Mouse (Mus musculus) spleen, embryonic (tissue): ENCODE measurements around the gene Os9.
"Not testable (repeated sequence)": the region's sequence is repeated elsewhere in the genome, so short reads cannot be mapped to it uniquely, and the experiment has no call there.

Experiments
- CTCF ChIA-PET: fragments of 350-600 bp; sonication (Branson Sonifier 250); formaldehyde crosslinking; loops from one replicate; lab custom pipeline; 2022; lab: Charles Lee

The Os9 gene

GRCm38 (mm10) chr10:127083915-127084306 lies 37.0 kb downstream of the Os9 start:
- CTCF ChIA-PET: no interaction called here

DNA sequence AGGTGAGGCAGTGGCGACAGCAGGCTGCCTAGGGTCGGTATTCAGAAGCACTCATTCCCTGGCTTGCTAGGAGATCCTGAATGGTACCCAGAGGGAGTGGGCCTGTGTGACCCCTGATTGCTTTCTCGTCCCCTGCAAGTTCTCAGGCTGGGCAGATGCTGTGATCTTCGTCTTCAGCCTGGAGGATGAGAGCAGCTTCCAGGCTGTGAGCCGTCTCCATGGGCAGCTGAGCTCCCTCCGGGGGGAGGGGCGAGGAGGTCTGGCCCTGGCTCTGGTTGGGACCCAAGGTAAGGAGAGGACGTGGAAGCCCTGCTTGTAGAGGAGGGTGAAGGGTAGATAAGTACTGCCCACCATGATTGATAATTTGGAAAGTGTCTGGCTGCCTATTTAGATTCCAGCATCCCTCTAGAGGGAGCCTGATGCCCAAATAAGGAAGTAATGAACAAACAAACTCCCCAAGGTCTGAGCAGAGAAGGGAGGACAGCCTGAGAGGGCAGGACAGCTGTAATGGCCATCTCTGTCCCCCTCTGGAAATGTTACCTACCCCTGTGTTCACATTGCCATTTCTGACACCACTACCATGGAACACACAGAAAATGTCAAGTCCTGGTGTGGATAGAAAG lies 37.5 kb downstream of the Os9 start:
- CTCF ChIA-PET: no interaction called here

DNA sequence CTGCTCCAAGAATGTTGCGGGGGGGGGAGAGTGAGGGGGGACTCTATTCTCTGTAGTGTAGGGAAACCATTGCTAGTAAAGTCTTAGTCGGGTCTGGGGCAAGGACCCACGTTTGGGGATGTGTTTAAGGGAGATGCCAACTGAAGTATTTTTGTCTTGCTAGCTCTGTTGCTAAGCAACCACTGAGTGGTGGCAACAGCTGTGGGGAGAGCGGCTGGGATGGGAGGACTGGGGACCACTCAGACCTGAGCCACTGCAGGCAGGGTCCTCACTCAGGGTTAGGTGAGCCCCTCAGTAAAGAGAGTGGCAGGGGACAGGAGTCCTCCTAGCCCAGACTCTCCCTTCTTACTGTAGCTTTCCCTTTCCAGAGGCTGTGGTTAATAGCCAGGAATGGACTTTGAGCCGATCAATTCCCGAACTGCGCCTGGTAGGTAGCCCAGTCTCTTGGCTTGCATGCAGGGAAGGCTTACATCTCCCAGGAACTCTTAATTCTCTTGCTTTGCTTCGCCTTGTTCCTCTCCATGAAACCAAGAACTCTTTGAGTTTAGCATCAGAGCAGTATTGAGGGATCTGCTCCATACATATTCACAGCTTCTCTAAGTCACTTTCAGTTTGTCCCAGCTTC lies 38.8 kb downstream of the Os9 start:
- CTCF ChIA-PET: no interaction called here

DNA sequence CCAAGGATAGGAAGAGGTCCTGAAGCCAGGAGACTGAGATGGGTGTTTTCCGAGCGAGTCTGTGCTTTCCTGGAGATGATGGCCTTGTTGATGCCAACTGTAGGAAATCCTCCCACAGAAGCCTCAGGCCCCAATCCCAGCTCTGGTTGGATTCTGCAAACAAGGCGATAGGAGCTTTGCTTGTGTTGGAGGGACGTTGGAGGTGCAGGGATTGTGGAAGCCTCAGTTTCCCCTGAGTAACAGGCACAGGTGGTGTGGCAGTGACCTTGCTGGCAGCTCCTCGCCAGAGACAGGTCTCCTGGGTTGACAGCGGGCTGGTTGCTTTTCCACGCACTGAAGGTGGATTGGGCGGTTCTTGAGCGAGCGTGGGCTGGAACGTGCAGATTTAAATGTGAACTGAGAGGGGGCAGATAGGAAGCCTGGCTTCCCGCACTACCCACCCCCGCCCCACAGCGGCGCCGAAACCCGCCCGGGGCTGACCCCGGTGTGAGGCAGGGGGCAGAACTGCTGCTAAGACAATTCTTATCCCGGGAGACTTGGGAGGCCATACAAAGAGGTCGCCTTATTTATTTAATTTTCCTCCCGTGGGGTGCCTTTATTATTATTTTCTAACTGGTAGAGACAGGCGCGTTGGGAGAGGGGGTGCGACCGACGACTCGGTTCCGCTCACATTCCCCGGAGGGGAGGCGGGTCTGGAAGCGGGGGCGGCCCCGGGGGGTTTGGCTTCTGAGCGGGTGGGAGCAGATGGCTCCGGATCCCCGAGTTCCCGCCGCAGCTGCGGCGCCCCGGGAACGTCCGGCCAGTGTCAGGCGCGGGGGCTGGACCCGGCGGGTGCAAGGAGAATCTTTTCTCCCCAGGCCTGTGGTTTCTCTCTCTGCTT lies 39.8 kb downstream of the Os9 start:
- CTCF ChIA-PET: no interaction called here

- CTCF ChIA-PET: no interaction called here
Observed at GRCm38 (mm10) chr10:127079665-127080391, 41.1 kb downstream of the Os9 start.

GRCm38 (mm10) chr10:127078677-127079575 lies 42.0 kb downstream of the Os9 start:
- CTCF ChIA-PET: interaction anchor here (1.2 kb wide), 1 partner anchor 131 kb away, joined by 12 read pairs; no protein-coding TSS in a partner anchor

GRCm38 (mm10) chr10:127078001-127078676 lies 42.8 kb downstream of the Os9 start:
- CTCF ChIA-PET: interaction anchor here (1.2 kb wide), 1 partner anchor 132 kb away, joined by 12 read pairs; no protein-coding TSS in a partner anchor

DNA sequence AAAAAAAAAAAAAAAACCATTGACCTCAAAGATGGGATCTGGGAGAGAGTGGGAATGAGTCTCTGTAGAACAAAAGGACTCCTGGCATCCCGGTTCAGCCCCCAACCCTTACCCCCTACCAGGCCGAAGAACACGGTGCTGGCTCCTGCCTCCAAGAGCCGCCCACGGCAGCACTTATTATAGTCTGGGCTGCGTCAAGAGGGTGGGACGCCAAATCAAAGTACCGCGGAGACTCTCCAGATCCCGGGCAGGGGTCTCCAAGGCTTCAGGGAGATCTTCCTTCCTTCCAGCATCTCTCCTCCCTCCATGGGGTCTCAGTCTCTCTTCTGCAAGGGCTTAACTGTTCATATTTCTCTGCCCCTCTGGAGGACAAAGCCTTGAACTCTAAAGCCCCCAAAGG lies 43.4 kb downstream of the Os9 start:
- CTCF ChIA-PET: no interaction called here

GRCm38 (mm10) chr10:127076082-127076481 lies 44.8 kb downstream of the Os9 start:
- CTCF ChIA-PET: interaction anchor here (0.6 to 1.0 kb wide), 2 partner anchors 37 to 47 kb away, joined by 3 to 7 read pairs; no protein-coding TSS in a partner anchor

DNA sequence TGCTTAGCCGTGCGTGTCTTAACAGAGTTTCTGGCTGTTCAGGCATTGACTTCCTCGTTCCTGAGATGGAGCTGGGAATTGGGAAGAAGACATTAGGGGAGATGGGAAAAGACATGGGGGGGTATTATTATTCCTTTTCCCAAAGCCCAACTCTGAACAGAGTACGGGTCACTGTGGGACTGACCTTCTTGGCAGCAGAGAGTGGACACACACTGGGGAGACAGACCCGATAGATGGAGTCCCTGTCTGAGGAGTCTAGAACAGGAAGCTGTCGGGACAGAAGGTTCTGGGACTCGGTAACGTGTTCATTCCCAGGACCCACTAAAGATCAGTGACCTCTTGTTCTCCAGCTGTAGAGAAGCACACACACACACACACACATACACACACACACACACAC lies 45.3 kb downstream of the Os9 start:
- CTCF ChIA-PET: interaction anchor here (0.5 to 0.9 kb wide), 3 partner anchors 47 to 155 kb away, joined by 3 to 7 read pairs (median 6); no protein-coding TSS in a partner anchor

DNA sequence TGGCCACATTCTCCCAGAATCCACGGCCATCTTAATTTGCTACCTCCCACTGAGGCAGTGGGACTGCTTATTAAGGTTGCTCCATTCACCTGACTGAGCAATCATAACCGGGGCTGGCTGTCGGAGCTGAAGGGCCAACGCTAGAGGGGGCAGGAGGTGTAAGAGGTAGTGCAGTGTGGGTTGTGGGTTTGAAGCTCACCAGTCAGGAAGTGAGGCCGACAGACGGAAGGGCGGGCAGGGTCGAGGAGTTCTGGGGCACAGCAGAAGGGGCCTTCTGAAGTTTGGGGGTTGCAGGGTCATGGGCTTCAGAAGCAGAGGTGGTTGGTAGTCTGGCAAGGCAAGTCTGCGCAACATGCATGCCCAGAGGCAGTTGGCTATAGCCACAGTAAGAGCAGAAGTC lies 45.9 kb downstream of the Os9 start, which contains the start of gene Agap2:
Agap2 (plus strand) TSS at position 205 of the 400 bp plus-strand sequence.
- CTCF ChIA-PET: interaction anchor here (0.9 kb wide), 1 partner anchor 155 kb away, joined by 3 read pairs; no protein-coding TSS in a partner anchor

GRCm38 (mm10) chr10:127073981-127074380 lies 47.0 kb downstream of the Os9 start:
- CTCF ChIA-PET: interaction anchor here (0.6 kb wide), 1 partner anchor 33 kb away, joined by 4 read pairs; no protein-coding TSS in a partner anchor

GRCm38 (mm10) chr10:127072969-127073368 lies 48.0 kb downstream of the Os9 start:
- CTCF ChIA-PET: not testable (repeated sequence)

GRCm38 (mm10) chr10:127072270-127072669 lies 48.7 kb downstream of the Os9 start:
- CTCF ChIA-PET: not testable (repeated sequence)

- CTCF ChIA-PET: interaction anchor here (0.6 kb wide), 1 partner anchor 25 kb away, joined by 3 read pairs; no protein-coding TSS in a partner anchor
Observed at GRCm38 (mm10) chr10:127071203-127071602, 49.7 kb downstream of the Os9 start.

DNA sequence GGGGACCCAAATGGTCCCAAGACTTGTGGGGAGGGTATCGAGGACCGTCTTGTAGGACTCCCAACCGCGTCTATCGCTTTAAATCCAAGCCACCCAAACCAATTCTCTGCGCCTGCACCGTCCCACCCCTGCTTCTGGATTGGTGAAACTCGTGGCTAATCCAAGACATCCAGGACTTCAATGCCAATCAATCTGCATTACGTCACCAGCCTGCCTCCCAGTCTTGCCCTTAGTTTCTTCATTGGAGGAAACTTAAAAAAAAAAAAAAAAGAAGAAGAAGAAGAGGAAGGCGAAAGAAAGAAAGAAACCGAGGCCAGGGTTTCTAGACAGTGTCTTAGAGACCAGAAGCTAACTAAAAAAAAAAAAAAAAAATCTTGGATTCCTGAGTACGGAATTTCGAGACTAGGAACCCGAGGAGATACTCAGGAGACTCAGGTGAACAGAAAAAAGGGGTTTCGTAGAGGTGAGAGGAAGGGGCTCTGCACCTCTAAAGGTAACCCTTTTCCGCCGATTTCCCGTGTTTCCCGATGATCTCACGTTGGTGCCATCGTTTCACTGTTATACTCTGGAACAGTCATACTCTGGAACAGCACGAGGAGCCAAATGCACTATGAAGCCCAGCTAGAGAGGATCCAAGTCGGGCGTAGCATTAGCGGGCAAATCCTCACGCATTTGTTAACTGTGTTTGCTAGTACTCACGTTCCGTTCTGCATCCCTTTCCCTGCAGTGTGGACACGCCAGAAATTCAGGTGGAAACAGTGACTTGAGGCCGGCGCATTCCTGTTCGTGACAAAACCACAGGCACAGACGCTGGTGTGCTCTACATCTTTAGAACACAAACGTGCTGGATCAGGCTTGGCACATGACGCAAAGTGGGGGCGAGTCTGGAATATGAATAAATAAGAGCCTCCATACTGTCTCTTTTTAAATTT lies 50.5 kb downstream of the Os9 start, which contains the start of gene Tspan31:
Tspan31 (minus strand) TSS at position 75 of the 932 bp plus-strand sequence.
- CTCF ChIA-PET: interaction anchor here (0.6 kb wide), 3 partner anchors 23 to 143 kb away, joined by 3 to 5 read pairs (median 4); no protein-coding TSS in a partner anchor

GRCm38 (mm10) chr10:127069281-127070189 lies 51.4 kb downstream of the Os9 start:
- CTCF ChIA-PET: interaction anchor here (0.6 kb wide), 2 partner anchors 17 to 144 kb away, joined by 5 to 8 read pairs; no protein-coding TSS in a partner anchor
